Mouse (Mus musculus): ENCODE data around the gene Rnf133. TPM values are rescaled to one million over a fixed set of nuclear protein-coding genes. Genes with fewer than 3 reads are reported as not detected.

Gene Rnf133
- not detected for total RNA-seq (2021)
- long read RNA-seq, experiment 1: 0 reads
- long read RNA-seq, experiment 2: 0 reads

DNA sequence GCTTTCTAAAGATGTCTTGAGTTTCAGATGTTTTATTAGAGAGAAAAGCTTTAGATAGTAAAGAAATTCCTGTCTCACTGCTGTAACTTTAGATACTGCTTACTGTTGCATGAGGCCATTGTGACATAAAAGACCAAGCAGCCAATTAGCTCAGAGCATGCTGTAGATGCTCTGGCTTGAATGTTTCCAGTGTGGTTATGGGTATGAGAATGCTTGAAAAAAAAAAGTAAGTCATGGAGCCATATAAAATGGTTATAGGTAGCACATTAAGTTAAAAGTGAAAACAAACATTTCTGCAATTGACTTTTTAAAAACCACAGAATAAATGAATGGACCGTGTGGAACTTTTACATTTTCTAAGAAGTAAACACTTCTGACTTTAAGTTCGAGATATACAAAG lies at the start of gene Rnf133:
Gene Rnf133 (minus strand): TSS at position 101 of the 400 bp plus-strand sequence.
- DNase-seq: no peak

DNA sequence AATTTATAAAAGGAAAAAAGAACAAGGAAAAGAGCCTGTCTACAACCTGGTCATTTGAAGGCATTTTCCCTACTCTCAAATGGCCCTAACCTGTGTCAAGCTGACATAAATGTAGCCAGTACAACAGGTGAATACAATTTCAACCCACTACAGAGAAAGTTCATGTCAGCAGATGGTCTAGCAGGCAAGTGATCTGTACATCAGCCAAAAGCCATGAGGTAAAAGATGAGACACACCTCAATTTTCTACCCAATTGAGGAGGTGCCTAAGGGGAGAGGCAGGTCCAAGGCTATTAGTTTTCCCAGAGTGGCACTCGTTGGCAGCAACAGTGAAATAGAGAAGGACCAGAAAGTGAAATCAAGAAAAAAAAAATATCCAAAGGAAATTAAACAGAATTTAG lies 28.1 kb upstream of the Rnf133 start:
- DNase-seq: no peak

DNA sequence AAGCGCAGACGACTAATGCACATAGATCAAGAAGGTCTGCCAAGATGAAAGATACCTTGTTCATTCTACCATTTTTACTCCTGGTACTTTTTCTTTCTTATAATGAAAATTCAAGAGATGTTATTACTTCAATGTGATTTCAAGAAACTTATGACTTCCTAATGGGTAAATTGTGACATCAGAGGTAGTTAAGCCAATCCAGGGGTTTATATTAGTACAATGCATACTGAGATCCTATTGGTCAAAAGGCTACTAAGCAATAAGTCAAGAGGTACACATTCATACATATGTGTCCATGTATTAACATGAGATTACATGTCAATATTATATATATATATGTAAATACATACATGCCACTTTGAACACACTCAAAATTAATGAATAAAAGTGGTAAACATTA lies 4.9 kb upstream of the Rnf133 start, which contains the start of gene Rnf148:
Gene Rnf148 (minus strand): TSS at position 101 of the 400 bp plus-strand sequence.
- no peak for DNase-seq

DNA sequence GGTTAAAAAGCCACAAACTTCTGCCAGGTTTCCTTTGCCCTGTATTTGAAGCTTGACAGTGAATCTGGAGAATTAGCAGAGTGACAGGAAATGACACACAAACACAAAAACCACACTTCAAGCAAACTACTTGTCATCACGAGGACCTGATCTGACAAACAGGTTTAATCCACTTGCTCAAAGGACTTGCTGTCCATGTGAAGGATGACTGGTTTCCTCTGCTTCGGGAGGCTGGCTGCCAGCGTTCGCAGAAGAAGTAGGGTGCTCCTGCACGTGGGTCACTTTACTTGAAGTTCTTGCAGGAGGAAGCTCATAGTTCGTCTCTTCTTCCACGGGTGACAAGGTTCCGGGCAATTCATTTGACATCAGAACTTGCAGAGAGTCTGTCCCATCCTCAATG lies 1.4 kb downstream of the Rnf133 start:
- no peak for DNase-seq

DNA sequence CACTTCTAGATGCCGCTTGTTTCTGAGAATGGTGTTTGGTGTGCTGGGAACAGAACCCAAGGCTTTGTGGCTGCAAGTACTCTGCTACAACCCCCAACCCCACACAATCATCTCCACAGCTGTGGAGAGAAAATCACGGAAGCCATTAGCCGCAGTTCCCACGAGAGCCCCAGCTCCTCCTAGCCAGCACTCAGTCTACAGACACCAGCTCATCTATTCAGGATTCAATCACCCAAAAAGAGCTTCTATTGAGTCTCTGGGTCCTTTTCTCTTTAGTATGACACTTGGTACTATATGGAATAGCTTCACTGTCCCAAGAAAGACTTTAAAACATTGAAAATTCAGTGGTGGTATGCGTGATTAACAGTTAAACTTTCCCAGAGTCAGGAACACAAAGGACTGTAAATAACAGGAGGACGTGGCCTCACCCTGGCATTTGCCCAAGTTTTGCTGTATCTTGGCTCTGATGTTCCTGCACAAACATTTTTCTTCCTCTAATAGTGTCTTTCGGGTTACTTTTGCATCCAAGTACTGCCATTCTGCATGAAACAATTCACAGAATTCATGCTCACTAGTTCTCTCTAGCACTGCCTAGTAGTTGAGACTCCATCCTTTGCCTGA lies 2.4 kb downstream of the Rnf133 start:
- no peak for DNase-seq

DNA sequence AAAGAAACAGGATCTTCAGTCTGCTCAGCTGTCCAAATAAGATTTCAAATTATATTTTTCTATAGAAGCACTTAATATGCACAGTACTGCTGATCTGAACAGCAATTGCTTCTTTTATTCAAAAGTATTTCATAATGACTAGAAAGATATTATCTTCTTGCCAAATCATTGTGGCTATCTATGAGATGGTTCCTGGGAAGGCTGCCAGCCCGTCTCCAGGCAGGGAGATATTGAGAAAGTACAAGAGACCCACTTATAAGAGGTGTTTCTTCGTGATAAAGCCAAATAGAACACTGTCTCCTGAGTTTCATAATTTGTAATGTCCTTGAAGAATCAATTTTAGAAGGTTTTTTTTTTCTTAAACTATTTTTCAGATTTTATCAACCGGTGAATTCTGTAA lies 13.0 kb downstream of the Rnf133 start:
- no peak for DNase-seq

DNA sequence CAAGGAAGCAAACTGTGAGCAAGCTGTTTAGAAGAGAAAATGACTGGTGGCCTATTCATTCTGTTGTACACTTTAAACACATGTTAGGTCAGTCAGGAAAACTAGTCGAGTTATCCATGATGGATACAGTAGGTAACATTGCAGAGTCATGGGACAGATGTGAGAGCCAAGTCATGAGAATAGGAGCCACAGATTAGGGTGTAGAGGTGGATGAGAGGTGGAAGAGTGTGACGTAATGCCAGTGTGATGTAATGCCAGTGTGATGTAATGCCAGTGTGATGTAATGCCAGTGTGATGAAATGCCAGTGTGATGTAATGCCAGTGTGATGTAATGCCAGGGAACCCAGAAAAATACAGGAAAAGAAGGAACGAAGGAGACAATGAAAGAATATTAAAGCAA lies 14.9 kb downstream of the Rnf133 start:
- no peak for DNase-seq

DNA sequence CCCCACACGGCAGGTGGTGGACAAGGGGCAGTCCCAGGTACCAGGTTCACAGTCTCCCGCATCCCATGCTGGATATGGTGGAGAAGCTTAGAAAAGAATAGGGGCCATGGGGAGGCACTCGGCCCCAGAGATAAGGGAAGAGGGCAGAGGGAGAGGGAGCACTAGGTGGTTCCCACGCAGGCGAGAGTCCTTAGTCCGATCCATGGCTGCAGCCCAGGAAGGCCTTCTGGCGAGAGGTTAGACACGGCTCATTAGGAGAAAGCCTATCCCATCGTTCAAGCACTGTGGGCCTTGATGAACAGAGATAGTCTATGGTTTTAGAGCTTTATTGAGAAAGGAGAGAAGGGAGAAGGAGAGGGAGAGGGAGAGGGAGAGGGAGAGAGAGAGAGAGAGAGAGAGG lies 16.1 kb downstream of the Rnf133 start:
- no peak for DNase-seq

DNA sequence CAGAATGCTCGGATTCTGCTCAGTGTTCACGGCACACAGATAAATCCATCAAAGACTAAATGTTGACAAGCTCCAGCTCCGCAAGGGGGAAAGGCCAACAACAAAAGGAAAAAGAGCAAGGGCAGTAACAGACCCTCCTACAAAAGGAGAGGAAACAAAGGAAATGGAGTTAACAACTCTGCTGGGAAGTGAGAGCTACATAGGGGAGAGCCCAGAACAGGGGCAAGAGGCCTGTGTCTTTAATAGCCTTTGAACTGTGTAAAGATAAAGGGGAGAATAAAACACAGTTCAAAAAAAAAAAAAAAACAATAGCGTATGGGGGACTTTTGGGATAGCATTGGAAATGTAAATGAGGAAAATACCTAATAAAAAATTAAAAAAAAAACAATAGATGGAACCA lies 19.6 kb downstream of the Rnf133 start:
- no peak for DNase-seq

Other genes starting within 250 kb of the Rnf133 start
- not detected for gene Rnf148, start 4.8 kb upstream of the Rnf133 start, total RNA-seq (2021)
- under 1 TPM; 0.28 to 0.59 TPM for gene Cadps2, start 189.1 kb upstream of the Rnf133 start, total RNA-seq (2021)